Mouse (Mus musculus): ENCODE data around the gene Ece2. TPM values are rescaled to one million over a fixed set of nuclear protein-coding genes. Genes with fewer than 3 reads are reported as not detected.

Ece2 gene
- total and polyA plus RNA-seq, 2 experiments from 2014 or later: 0.26 to 1.5 TPM

GRCm38 (mm10) chr16:20620751-20621190 is 8.9 kb upstream of the Ece2 start:
- H3K4me1 ChIP-seq (ENCODE audit: control insufficient read depth, insufficient read depth): peaks cover 24% of the 10 kb centered on the region; the same call in 1 of the 2 replicates
- whole genome bisulfite sequencing: 1% methylated on average over 32 of the region's 32 CpGs
- peak overlapping the region; percentile 72 for H3K4me3 ChIP-seq (ENCODE audit: low read depth, low read length)
- H3K9ac ChIP-seq (replicated peaks; ENCODE audit: low read depth, low read length): peak overlapping the region; percentile 12; the same call in 1 of the 2 replicates
- H3K27me3 ChIP-seq (ENCODE audit: control insufficient read depth, insufficient read depth, low read length): peaks cover 53% of the 10 kb centered on the region
- H3K9me3 ChIP-seq (replicated peaks; ENCODE audit: control insufficient read depth, low read length): no peaks in the 10 kb centered on the region
- TF ChIP-seq EP300 (IDR thresholded peaks at IDR 0.05; ENCODE audit: low read depth): no peak
- no peak for TF ChIP-seq CTCF (IDR thresholded peaks at IDR 0.05; ENCODE audit: low read depth)
- ATAC-seq (ENCODE audit: insufficient read depth, low read depth) (no peak), DNase-seq (ENCODE audit: low spot score) (no peak)
- peak overlapping the region; percentile 94 for H3K4me2 ChIP-seq (ENCODE audit: low read depth, low read length)
- no peak overlapping the region for H3K27ac ChIP-seq (ENCODE audit: low read depth)
- H3K36me3 ChIP-seq (replicated peaks; ENCODE audit: control insufficient read depth, insufficient read depth, low read length): no peaks in the 10 kb centered on the region

DNA sequence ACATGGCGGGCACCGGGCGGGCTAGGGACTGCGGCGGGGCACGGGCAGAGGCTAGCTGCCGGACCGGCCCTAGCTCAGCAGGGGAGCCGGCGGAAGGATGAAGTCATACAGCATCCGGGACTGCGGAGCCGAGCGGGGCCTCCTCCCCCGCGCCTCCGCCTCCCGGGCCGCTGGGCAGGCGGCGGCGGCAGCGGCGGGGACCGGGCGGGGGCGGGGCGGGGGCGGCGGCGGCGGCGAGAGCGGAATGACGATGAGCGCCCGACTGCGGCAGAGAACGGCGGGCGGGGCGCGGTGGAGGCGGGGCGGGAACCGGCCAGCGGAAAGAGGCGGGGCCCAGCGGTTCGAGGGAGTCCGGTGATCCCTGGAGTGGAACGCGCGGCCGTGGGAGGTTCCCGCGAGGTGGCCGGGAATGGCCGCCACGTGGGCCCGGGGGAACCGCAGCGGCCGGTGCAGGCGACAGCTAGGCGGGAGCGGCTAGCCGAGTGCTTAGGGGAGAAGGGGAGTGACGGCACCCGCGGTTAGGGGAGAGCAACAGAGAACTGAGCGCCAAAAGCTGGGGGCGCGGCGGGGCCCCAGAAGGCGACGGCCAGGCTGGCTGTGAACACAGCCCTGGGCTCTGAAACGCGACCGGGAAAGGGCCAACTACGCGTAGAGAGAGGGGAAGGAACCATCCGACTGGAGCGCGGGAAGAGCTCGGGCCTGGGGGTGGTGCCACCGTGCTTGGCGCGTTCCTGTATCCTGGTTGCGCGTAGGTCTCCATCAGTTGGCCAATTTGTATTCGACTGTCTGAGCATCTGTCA is 8.2 kb upstream of the Ece2 start, which contains the start of gene Camk2n2:
Gene Camk2n2 (minus strand): TSS at position 97 of the 800 bp plus-strand sequence.
- peak; percentile 47 for ATAC-seq (ENCODE audit: insufficient read depth, low read depth)
- H3K27me3 ChIP-seq (ENCODE audit: control insufficient read depth, insufficient read depth, low read length): peaks cover 53% of the 10 kb centered on the region
- no peaks in the 10 kb centered on the region for H3K36me3 ChIP-seq (replicated peaks; ENCODE audit: control insufficient read depth, insufficient read depth, low read length)
- whole genome bisulfite sequencing: under 1% methylated on average over 83 of the region's 92 CpGs
- peak within 1 kb of the TSS; percentile 12; the same call in 1 of the 2 replicates for H3K9ac ChIP-seq (replicated peaks; ENCODE audit: low read depth, low read length)
- TF ChIP-seq CTCF (IDR thresholded peaks at IDR 0.05; ENCODE audit: low read depth) (no peak), EP300 (IDR thresholded peaks at IDR 0.05; ENCODE audit: low read depth) (no peak)
- peak within 1 kb of the TSS; percentile 72 for H3K4me3 ChIP-seq (ENCODE audit: low read depth, low read length)
- peak within 1 kb of the TSS; percentile 94 for H3K4me2 ChIP-seq (ENCODE audit: low read depth, low read length)
- peaks cover 24% of the 10 kb centered on the region; the same call in 1 of the 2 replicates for H3K4me1 ChIP-seq (ENCODE audit: control insufficient read depth, insufficient read depth)
- H3K27ac ChIP-seq (ENCODE audit: low read depth): peak within 1 kb of the TSS; percentile 2; the same call in 1 of the 2 replicates
- DNase-seq (ENCODE audit: low spot score): peak; percentile 5
- no peaks in the 10 kb centered on the region for H3K9me3 ChIP-seq (replicated peaks; ENCODE audit: control insufficient read depth, low read length)

- ATAC-seq (ENCODE audit: insufficient read depth, low read depth): peak; percentile 37
- TF ChIP-seq CTCF (IDR thresholded peaks at IDR 0.05; ENCODE audit: low read depth) (no peak), EP300 (IDR thresholded peaks at IDR 0.05; ENCODE audit: low read depth) (no peak)
These were observed 7.5 kb upstream of the Ece2 start for GRCm38 (mm10) chr16:20621991-20622685.

GRCm38 (mm10) chr16:20623211-20623610 is 6.4 kb upstream of the Ece2 start:
- DNase-seq (ENCODE audit: low spot score) (no peak), ATAC-seq (ENCODE audit: insufficient read depth, low read depth) (no peak)
- H3K27ac ChIP-seq (ENCODE audit: low read depth): no peak overlapping the region
- peaks cover 54% of the 10 kb centered on the region for H3K27me3 ChIP-seq (ENCODE audit: control insufficient read depth, insufficient read depth, low read length)
- no peaks in the 10 kb centered on the region for H3K9me3 ChIP-seq (replicated peaks; ENCODE audit: control insufficient read depth, low read length)
- 44% methylated on average over 2 of the region's 2 CpGs for WGBS
- H3K4me3 ChIP-seq (ENCODE audit: low read depth, low read length): no peak overlapping the region
- no peaks in the 10 kb centered on the region for H3K36me3 ChIP-seq (replicated peaks; ENCODE audit: control insufficient read depth, insufficient read depth, low read length)
- H3K4me1 ChIP-seq (ENCODE audit: control insufficient read depth, insufficient read depth): peaks cover 24% of the 10 kb centered on the region; the same call in 1 of the 2 replicates
- H3K4me2 ChIP-seq (ENCODE audit: low read depth, low read length): no peak overlapping the region
- no peak for TF ChIP-seq CTCF (IDR thresholded peaks at IDR 0.05; ENCODE audit: low read depth)
- no peak for TF ChIP-seq EP300 (IDR thresholded peaks at IDR 0.05; ENCODE audit: low read depth)
- no peak overlapping the region for H3K9ac ChIP-seq (replicated peaks; ENCODE audit: low read depth, low read length)

More at GRCm38 (mm10) chr16:20621991-20622685, 7.5 kb upstream of the Ece2 start:
- H3K27me3 ChIP-seq (ENCODE audit: control insufficient read depth, insufficient read depth, low read length): peaks cover 53% of the 10 kb centered on the region
- no peaks in the 10 kb centered on the region for H3K9me3 ChIP-seq (replicated peaks; ENCODE audit: control insufficient read depth, low read length)
- H3K27ac ChIP-seq (ENCODE audit: low read depth): peak overlapping the region; percentile 2; the same call in 1 of the 2 replicates
- H3K4me1 ChIP-seq (ENCODE audit: control insufficient read depth, insufficient read depth): peaks cover 24% of the 10 kb centered on the region; the same call in 1 of the 2 replicates
- H3K9ac ChIP-seq (replicated peaks; ENCODE audit: low read depth, low read length): no peak overlapping the region
- DNase-seq (ENCODE audit: low spot score): peak; percentile 7
- H3K36me3 ChIP-seq (replicated peaks; ENCODE audit: control insufficient read depth, insufficient read depth, low read length): no peaks in the 10 kb centered on the region
- H3K4me3 ChIP-seq (ENCODE audit: low read depth, low read length): peak overlapping the region; percentile 72
- peak overlapping the region; percentile 94 for H3K4me2 ChIP-seq (ENCODE audit: low read depth, low read length)
- WGBS: under 1% methylated on average over 35 of the region's 37 CpGs

DNA sequence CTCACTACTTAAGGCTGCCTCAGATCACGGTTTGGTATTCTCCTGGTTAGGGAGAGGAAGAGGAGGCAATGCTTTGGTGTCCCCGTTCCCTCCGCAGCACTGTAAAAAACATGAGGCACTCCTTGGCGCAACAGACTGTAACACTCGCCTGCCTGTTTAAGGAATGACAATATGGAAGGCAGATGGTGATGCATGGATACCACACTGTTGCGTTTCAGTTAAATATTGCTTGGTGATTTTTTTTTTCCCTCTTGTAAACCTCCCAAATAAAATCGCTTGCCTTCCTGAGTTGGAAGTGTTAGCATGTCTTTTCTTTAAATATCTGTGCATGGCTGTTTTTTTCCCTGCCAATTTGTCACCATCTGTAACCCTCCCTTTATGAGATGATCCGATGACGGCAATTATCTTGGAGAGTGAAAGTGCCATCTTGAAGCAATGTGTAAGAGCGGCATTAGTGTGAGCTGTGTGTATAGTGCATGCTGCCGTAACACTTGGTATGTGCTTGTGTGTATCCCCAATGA is 697 bp upstream of the Ece2 start:
- Histone ChIP-seq H3K36me3 (replicated peaks; ENCODE audit: control insufficient read depth, insufficient read depth, low read length) (no peaks in the 10 kb centered on the region), H3K4me3 (ENCODE audit: low read depth, low read length) (no peak overlapping the region), H3K27me3 (ENCODE audit: control insufficient read depth, insufficient read depth, low read length) (peaks cover 28% of the 10 kb centered on the region), H3K9ac (replicated peaks; ENCODE audit: low read depth, low read length) (no peak overlapping the region), H3K4me1 (ENCODE audit: control insufficient read depth, insufficient read depth) (peaks cover 3% of the 10 kb centered on the region; the same call in 1 of the 2 replicates), H3K27ac (ENCODE audit: low read depth) (no peak overlapping the region), H3K9me3 (replicated peaks; ENCODE audit: control insufficient read depth, low read length) (no peaks in the 10 kb centered on the region), H3K4me2 (ENCODE audit: low read depth, low read length) (no peak overlapping the region)
- DNase-seq (ENCODE audit: low spot score) (no peak), ATAC-seq (ENCODE audit: insufficient read depth, low read depth) (no peak)
- no peak for TF ChIP-seq CTCF (IDR thresholded peaks at IDR 0.05; ENCODE audit: low read depth)
- TF ChIP-seq EP300 (IDR thresholded peaks at IDR 0.05; ENCODE audit: low read depth): no peak
- 49% methylated on average over 11 of the region's 11 CpGs for WGBS
